Mouse (Mus musculus) retina, postnatal 7 days (tissue): ENCODE results near the gene Acox1.

Source experiments
- DNase-seq: peaks from one replicate; pipeline ENCODE4 v3.0.0-alpha.2; 2012; ENCODE audit warnings: low read depth, low spot score

Gene Acox1

DNA sequence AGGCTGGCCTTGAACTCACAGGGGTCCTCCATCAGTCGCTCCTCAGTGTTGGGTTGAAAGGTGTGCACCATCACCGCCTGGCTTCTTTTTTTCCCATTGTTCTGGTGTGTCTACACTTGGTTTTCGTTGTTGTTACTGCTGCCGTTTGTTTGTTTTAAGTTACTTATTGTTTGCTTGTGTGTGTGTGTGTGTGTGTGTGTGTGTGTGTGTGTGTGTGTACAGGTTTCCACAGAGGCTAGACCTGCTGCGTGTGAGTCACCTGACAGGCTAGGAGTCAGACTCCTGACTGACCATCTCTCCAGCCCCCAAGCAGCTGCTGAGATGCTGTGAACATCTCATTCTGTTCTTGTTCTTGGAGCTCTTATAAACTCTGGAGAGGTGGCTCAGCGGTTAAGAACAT is 14.0 kb upstream of the Acox1 start:
- DNase-seq = no peak

DNA sequence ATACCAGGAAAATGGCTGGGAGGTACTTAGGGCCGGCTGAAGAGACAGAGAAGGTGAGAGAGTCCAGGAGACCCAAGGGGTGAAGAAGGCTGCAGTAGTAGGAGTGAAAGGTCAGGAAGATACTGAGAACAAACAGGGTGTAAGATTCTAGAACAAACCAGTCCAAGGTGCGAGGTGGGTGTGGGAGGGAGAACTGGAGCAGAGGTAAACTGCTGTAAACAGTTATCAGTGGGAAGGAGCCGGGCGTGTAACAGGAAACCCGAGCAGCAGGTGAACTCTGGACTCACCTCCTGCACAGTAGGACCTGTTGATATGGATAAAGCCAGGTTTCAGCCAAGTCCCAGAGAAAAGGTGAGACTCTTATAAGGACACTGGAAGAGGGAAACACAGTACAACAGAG is 11.9 kb upstream of the Acox1 start:
- no peak for DNase-seq

DNA sequence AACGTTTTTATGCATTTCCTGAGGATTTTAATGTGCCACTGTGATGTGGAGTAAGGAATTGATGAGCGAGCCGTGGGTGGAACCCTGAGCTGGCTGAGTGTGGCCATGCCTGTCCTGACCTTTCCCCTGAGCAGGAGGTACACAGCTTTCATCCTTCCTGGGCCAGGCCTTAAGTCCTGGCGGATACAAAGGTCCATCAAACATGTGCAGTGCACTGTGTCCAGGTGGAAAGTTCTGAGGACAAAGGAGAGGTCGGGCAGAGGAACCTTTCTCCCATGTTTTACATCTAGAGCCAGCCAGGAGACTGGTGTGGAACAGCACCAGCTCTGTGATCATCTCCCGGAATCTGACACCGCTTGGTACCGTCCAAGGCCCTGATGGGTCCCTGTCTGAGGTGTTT is 10.4 kb upstream of the Acox1 start:
- no peak for DNase-seq

DNA sequence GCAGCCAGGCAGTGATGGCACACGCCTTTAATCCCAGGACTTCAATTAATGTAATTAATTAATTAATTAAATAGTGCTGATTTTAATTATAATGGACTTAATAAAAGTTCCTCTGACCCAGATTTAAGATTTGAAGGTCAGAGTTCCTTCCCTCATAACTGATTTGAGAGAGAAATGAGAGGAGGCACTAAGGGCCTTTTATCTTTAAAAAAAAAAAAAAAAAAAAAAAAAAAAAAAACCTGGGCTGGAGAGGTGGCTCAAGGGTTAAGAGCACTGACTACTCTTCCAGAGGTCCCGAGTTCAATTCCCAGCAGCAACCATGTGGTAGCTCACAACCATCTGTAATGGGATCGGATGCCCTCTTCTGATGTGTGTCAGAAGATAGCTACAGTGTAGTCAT is 9.8 kb upstream of the Acox1 start:
- no peak for DNase-seq

DNA sequence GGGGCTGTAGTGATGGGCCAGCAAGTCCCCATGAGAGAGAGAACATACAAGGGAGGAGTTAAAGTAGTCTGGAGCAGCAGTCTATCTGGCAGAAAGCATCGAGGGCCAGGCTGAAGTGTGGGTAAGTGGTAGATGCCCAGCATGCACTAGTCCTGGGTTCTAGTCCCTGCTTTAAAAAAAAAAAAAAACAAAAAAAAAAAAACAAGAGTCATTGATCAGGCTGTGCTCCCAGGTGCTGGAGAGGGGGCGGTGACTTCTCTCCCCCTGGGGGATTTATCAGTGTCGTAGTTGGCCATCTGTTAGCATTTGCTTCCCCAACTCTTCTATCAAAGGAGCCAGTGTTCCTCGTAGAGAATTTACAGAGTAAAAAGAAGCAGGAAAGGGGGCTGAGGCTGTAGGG is 7.8 kb upstream of the Acox1 start:
- no peak for DNase-seq

DNA sequence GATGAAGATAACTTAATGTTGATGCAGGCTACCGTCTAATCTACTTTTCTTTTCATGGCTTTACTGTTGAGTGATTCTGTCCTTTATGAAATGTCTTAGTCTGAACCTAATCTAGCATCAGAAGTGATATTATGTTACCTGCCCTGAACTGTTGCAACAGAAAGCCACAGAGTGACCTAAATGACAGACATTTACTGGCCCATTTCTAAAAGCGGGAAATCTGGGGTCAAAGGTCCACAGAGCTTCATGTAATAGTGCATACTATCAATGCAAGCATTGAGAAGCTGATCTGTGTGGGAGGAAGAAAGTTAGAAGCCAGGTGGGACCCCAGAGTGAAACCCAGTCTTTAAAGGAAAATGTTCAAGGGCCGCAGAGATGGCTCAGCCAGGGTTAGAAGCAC is 4.3 kb upstream of the Acox1 start:
- DNase-seq = no peak

DNA sequence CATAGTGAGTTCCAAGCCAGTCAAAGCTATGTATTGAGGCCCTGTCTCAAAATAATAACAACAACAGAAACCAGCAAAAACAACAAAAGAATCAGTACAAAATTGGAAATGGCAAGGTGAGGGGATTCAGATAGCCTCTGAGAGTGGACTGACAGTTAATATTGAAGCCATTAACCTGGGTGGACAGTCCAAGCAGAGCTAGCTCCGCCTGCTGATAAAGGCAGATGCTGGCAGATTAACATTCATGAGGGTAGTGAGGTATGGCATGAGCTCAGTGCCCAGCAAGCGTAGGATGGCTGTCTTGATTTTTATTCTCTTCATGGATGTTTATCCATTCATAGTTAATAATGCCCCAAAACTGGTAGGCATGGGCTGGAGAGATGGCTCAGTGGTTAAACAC is 2.3 kb upstream of the Acox1 start:
- DNase-seq = no peak

DNA sequence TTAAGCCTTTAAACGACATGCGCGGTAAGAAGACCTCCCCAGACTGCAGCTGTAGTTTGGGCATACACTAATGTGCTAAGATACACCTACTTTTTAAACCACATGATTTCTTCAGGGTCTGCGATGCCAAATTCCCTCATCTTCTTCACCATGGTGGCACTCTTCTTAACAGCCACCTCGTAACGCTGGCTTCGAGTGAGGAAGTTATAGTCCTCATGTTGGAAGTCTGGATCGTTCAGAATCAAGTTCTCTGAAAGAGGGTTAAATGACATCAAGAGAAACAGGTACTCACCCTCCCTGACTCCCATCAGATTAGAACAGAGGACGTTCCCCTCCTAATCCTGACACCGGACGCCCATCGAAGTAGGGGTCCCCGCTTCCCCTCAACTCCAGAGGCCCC is 713 bp downstream of the Acox1 start:
- DNase-seq = no peak

DNA sequence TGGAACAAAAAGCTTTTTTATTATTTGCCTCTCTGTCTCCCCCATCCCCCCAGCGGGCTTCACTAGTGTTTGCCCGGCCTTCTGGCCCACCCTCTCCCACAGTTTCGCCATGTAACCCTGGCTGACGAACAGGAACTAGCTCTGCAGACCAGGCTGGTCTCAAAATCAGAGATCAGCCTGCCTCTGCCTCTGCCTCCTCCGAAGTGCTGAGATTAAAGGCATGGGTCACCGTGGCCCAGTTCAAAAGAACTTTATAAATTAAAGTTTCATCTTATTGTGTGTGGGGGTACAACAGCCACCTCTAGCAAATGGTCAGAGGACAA is 1.3 kb downstream of the Acox1 start:
- no peak for DNase-seq

DNA sequence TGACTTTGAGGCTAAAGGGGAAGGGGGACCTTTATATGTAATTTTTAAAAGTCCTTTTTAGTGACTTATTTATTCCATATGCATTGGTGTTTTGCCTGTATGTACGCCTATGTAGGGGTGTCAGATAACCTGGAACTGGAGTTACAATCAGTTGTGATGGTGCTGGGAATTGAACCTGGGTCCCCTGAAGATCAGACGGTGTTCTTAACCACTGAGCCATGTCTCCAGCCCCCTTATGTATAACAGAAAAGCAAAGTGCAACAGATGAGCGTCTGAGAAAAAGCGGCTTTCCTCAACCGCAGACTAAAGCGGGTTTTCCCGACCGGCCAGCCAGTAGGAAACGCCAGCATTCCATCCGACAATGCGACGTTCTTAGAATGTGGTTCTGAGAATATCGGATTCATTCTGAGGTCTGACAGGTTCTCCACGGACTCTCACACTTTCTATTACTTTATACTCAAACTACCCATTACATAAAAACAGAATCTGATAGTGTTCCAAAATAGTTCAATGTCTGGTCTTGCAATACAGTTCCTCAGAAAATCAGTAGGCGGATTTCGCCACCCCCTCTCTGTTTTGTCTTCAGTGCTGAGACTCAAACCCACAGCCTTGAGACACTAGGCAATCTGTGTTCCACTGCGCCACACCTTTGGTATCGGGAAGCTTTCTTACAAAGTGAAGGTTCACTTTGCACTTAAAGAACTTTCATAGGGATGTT is 1.8 kb downstream of the Acox1 start:
- no peak for DNase-seq

DNA sequence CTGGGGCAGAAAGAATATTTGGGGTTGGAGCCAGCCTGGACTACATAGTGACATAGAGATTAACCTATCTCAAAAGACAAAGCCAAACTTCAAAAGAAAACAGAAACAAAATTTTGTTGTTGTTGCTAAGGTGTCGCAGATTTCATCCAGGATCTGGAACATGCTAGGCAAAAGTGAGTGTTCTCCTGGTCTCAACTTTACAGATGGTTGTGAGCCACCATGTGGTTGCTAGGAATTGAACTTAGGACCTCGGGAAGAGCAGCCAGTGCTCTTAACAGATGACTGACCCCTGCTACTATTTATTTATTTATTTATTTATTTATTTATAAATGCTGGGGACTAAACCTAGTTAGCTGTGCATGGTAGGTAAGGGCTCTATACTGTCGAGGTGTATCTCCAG is 2.5 kb downstream of the Acox1 start:
- no peak for DNase-seq

DNA sequence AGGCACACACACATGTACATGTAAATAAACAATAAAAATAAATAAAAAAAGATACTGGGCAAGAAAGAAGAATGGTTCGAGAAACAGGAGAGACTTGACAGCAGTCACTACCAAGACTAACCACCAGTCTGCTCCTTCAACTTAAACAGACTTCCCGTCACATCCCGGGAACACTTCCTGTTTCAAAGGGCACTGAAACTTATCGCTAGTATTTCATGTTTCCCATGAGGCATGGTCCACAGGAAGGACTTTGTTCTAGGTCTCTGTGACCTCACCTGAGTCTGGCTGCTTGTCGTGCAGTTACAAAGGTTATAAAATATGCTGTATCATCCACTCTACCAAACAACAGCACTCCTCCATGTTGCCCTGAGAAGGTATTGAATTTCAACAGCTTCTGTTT is 3.6 kb downstream of the Acox1 start:
- DNase-seq = no peak

DNA sequence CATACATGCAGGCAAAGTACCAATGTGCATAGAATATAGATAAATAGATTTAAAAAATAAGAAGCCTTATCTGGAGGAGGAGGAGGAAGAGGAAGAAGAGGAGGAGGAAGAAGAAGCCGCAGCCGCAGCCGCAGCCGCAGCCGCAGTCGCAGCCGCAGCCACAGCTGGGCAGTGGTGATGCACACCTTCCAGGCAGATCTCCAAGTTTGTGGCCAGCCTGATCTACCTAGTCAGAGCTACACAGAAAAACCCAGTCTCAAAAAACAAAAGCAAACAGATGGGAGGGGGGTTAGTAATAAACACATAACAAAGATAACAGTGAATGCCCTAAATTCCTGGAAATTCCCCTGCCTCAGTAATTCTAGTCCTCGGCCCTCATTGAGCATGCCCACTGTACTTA is 4.2 kb downstream of the Acox1 start:
- DNase-seq = no peak

DNA sequence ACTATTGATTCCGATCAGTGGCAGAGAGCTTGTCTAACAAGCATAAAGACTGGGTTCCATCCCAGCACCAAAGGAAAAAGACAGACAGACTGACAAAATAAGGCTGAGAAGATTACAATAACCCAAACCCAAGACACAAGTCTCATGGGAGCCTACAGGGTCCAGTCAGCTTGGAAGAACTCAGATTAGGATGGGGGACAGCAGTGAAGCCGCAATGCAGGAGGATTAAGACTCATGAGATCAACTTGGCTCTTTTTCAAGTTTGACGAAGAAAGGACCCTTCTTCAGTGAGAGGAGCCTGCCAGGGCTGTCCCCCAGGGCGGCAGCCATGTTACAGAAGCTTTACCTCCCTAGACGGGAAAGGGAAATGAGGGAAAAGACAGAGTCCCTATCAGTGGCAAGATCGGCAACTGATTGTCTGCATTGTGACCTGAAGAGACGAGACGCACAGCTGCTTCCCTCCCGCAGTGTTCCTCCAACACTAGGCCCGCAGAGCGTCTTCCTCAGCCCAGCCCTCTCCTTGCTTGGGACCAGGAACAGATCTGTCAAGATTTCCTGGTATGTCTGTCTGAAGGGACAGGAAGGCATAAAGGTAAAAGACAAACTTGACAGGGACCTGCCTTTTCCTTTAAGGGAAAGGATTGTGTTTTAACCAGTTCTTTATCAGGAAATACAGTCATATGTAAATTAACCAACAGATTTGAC is 11.5 kb downstream of the Acox1 start:
- DNase-seq = no peak

DNA sequence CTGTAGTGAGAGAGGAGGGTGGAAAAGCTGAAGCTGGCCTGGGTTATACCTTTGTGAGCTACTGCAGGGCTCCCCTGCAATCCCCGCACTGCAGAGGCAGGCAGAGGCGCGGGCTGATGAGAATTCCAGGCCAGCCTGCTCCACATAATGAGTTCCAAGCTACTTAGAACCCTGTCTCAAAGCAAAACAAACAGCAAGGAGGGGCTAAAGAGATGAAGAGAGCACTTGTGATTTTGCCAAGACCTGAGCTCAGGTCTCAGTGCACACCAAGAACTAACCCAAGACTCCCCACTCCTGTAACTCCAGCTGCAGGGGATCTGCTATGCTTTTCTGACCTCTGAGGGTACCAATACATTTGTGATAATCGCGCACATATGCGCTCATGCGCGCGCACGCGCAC is 12.5 kb downstream of the Acox1 start:
- DNase-seq = no peak

DNA sequence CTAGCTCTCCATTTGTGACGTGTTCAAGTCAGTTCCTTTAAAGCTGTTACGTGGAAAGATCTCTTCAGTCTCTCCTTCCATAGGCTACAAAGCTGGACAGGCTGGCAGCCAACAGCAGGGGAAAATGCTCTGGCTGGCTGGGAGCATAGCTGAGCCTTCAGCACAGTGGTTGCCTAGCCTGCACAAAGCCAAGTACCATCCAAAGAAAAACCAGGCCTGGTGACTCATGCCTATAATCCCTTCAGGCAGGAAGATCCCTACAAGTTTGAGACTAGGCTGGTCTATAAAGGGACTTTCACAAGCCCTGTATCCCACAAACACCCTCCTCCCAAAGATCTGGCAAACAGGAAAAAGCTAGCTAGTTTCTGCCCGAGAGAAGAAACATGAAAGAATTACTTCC is 13.0 kb downstream of the Acox1 start:
- no peak for DNase-seq

DNA sequence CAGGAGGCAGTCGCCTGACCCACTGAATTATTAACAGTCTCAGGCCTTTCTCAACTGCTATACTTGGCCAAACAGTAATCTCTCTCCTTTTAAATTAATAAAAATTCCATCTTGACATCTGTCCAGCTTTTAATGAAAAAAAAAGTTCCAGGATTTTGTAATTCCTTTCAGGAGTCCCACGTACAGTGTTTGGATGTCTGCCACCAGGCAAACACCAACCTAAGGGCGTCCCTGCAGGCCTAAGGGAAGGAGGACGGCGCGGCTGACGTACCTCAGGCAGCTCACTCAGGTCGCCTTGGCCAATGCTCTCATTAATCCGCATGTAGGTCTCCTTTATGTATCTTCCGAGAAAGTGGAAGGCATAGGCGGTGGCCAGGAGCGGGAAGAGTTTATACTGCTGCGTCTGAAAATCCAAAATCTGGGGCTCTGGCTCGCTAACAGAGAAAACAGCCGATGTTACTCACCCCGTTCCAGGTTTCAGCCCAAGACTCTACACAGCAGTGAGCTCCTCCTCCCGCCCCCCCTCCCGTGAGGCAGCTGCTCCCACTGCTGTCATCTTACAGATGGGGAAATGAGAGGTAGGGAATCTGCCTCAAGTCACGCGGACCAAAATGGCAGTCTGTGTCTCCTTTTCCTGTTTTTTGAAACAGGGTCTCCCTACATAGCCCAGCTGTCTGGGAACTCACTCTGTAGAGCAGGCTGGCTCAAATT is 20.3 kb downstream of the Acox1 start:
- DNase-seq = no peak

DNA sequence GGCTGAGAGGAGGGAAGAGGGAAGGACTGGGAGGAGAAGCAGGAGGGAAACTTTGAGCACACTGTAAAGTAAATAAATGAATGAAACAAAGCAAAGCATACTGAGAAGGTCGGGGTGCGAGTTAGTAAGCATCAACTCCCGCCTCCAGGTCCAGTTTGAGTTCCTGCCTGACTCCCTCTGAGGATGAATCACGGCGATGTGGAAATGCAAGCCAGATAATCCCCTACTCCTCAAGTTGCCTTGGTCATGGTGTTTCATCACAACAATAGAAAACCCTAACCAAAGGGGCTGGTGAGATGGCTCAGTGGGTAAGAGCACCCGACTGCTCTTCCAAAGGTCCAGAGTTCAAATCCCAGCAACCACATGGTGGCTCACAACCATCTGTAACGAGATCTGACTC is 22.8 kb downstream of the Acox1 start:
- no peak for DNase-seq

DNA sequence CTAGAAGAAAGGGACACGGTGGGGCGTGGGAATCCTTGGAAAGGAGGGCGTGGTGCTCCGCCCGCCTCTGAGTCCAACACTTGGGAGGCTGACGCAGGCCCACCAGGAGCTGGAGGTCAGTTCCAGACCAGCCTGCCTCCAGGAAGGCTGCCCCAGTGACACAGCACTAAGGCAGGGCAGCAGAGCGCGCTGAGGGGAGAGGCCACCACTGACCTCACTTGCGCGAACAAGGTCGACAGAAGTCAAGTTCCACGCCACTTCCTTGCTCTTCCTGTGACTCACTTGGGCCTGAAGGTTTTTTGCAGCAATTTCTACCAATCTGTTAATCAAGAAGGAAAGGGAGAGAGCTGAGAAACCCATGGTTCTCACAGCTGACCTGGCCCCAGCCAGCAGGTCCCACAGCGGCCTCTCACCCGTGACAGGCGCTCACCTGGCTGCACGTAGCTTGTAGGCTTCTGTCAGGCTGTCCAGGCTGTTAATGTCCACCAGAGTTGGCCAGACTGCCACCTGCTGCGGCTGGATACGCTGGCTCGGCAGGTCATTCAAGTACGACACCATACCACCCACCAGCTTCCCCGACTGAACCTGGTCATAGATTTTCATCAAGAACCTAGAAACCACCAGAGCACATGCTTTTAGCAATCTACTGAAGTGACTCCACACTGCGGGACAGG is 23.9 kb downstream of the Acox1 start:
- DNase-seq = no peak

DNA sequence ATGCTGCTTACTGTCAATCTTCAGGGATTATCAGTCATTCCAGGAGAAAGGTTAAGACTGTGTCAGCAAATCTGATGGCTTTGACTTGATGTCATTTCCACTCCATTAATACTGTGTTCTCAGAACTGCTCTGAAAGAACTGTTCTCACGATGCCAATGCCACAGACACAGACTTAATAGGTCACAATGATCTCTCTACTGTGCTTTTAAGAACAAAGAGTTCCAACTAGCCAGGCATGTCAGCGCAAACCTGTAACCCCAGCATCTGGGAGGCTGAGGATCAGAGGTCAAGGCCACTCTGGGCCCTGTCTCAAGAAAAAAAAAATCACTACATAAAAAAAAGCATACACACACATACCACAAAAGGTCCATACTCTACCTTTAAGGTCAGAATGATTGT is 26.9 kb downstream of the Acox1 start:
- no peak for DNase-seq

DNA sequence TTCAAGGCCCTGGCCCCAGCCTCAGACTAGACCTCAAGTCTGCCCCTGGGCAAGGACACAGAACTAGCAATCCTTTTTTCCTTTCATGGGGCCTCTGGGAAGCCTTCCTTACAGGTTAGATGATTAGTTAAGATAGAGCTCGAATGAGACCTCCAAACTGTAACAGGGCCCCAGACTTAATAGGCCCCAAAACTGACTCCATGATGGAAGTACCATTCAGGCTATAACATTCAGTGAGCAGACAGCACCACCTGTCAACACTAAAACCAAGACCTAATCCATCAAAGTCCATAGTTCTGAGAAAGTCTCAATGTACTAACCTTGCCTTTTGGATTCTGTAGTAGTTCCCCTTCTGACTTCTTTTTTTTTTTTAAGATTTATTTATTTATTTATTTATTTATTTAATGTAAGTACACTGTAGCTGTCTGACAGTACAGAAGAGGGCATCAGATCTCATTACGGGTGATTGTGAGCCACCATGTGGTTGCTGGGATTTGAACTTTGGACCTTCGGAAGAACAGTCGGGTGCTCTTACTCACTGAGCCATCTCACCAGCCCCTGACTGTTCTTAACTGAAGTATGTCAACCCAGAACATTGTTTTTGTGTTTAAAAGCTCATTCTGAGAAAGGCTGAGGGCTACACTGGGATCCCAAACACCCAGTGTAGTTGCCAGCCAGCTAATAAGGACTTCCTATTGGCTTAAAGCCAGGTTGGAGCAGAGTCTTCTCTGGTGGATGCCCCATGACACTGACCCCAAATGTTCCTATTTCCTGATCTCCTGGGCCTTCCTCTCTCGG is 28.6 kb downstream of the Acox1 start:
- DNase-seq = no peak

DNA sequence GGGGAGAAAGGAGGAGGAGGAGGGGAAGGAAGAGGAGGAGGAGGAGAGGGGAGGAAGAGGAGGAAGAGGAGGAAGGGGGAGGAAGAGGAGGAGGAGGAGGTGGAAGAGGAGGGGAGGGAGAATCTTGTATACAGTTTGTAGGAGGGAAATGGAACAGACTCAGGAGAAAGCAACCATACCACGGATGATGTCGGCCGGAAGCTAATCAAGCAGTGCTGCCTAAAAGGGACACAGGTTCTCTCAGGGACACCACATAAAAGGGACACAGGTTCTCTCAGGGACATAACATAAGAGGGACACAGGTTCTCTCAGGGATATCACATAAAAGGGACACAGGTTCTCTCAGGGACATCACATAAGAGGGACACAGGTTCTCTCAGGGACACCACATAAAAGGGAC is 29.6 kb downstream of the Acox1 start:
- no peak for DNase-seq
